Mouse (Mus musculus) heart, adult 2 months (tissue): Measurements from ENCODE around the gene Asic5. TPM values are rescaled to one million over a fixed set of nuclear protein-coding genes. Genes with fewer than 3 reads are reported as not detected.

Experiments used
- DNase-seq, 2 experiments: peaks; one replicate each; pipeline ENCODE4 v3.0.0; 2021
- H3K27ac ChIP-seq: fragments of 200-600 bp; 2 replicates; pipeline ENCODE4 v1.8.1; 2022
- H3K27me3 ChIP-seq: fragments of 200-500 bp; 2 replicates; pipeline ENCODE4 v1.6.1; 2012; ENCODE audit warnings: mild to moderate bottlenecking, low read length, inconsistent platforms, mixed read lengths; ENCODE audit not compliant: control insufficient read depth, insufficient read depth
- H3K36me3 ChIP-seq: fragments of 200-500 bp; 2 replicates; pipeline ENCODE4 v1.6.1; 2012; ENCODE audit warnings: low read length, inconsistent platforms; ENCODE audit not compliant: control insufficient read depth, insufficient read depth
- H3K4me1 ChIP-seq: fragments of 200-500 bp; 2 replicates; pipeline ENCODE4 v1.6.1; 2011; ENCODE audit warnings: low read length; ENCODE audit not compliant: control insufficient read depth, insufficient read depth
- H3K4me3 ChIP-seq: fragments of 200-600 bp; 2 replicates; pipeline ENCODE4 v1.8.1; 2022
- H3K79me2 ChIP-seq: fragments of 200-500 bp; replicated peaks from 2 replicates; pipeline ENCODE4 v1.6.1; 2012; ENCODE audit warnings: mild to moderate bottlenecking, inconsistent platforms, low read length, moderate library complexity, mixed read lengths; ENCODE audit not compliant: control insufficient read depth, insufficient read depth
- H3K9ac ChIP-seq: fragments of 200-500 bp; 2 replicates; pipeline ENCODE4 v1.6.1; 2012; ENCODE audit warnings: low read depth, mild to moderate bottlenecking, control low read depth, inconsistent platforms, low read length, mixed read lengths
- CTCF ChIP-seq: fragments of 200-600 bp; IDR thresholded peaks from 2 replicates; pipeline ENCODE4 v1.8.1; 2022; ENCODE audit warnings: antibody characterized with exemption, mild to moderate bottlenecking, moderate library complexity
- EP300 ChIP-seq: fragments of 200-500 bp; IDR thresholded peaks from 2 replicates; pipeline ENCODE4 v1.6.1; 2011; ENCODE audit warnings: low read depth, low read length, control low read depth; ENCODE audit not compliant: insufficient read depth
- POLR2A ChIP-seq: fragments of 200-500 bp; IDR thresholded peaks from 2 replicates; pipeline ENCODE4 v1.6.1; 2011; ENCODE audit warnings: mild to moderate bottlenecking, low read depth, low read length, control low read depth; ENCODE audit not compliant: insufficient read depth
- WGBS: fragments of 180-500 bp; shearing (Covaris S2); methylation state at CpG from one replicate; pipeline ENCODE4 v1.1.7; 2018; 5-methylcytosine and 5-hydroxymethylcytosine counted together
- intact Hi-C: fragments of 180-260 bp; cut with DNase I; formaldehyde crosslinking; loops from one replicate; pipeline ENCODE4 v1.15.1; 2025
- polyA plus RNA-seq: library from polyadenylated mRNA; depleted of rRNA; stranded (reverse); fragments of >200 nt; gene quantifications from 2 replicates; pipeline ENCODE4 v1.2.3, GENCODE M21; 2012
- total RNA-seq, 2 experiments: library from RNA; stranded (reverse); gene quantifications; 2 replicates each; pipeline ENCODE4 v1.2.3; 2021

Asic5 gene
- total and polyA plus RNA-seq, 3 experiments: not detected

GRCm38 (mm10) chr3:82043676-82044075 lies 61.6 kb downstream of the Asic5 start:
- 82% methylated on average over 6 of the region's 6 CpGs for whole genome bisulfite sequencing
- Histone ChIP-seq H3K4me1 (no peaks in the 10 kb centered on the region; the same call in 1 of the 2 replicates), H3K9ac (no peak overlapping the region), H3K36me3 (no peaks in the 10 kb centered on the region), H3K27me3 (no peaks in the 10 kb centered on the region), H3K4me3 (no peak overlapping the region), H3K27ac (no peak overlapping the region), H3K79me2 (no peaks in the 10 kb centered on the region)
- TF ChIP-seq POLR2A (no peak), EP300 (no peak), CTCF (no peak)
- DNase-seq: no peak
- intact Hi-C loops: no loop called here

DNA sequence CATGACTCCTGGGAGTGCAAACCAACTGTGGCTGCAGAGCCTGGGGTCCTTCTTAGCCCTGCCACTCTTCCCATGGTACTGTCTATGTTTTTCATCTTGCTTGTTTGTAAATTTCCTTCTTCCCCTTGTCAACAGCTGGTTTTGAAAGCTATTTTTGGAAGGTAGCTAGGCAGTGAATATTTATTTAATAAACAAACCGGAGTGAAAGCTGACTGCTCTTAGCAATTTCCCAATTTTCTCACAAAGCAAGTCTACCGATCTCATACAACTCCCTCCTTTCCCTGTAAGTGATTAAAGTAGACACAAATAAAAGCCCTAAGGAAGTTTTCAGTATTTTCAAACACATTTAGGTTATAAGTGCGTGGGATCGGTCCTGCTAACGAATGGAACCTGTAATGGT lies 62.8 kb downstream of the Asic5 start:
- Histone ChIP-seq H3K36me3 (no peaks in the 10 kb centered on the region), H3K27me3 (no peaks in the 10 kb centered on the region), H3K9ac (no peak overlapping the region), H3K79me2 (no peaks in the 10 kb centered on the region), H3K4me3 (no peak overlapping the region), H3K4me1 (no peaks in the 10 kb centered on the region; the same call in 1 of the 2 replicates), H3K27ac (no peak overlapping the region)
- intact Hi-C loops: loop anchor here (5.0 kb wide), 2 partner anchors 307 to 812 kb away; no protein-coding TSS in a partner anchor
- DNase-seq: no peak
- TF ChIP-seq CTCF: no peak
- WGBS: 73% methylated on average over 5 of the region's 5 CpGs

DNA sequence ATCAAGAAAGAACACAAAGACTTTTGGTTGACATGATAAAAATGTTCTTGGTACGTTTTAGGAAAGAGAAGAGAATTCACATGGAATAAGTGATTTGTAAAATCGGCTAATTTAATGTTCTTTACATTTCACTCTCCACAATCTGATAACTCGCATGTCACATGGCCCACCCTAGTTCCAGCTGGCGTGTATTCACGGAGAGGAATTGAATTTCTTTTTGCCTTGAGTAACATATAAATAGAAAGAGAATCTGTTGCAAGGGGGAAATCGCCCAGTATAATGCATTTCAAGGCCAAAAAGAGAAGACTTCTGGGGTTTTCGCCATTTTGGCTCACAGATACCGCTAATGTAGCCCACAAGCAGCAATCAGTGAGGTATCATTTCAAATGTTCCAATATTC lies 64.0 kb downstream of the Asic5 start:
- intact Hi-C loops: loop anchor here (5.0 kb wide), 2 partner anchors 306 to 811 kb away; no protein-coding TSS in a partner anchor
- TF ChIP-seq EP300: no peak
- no peak for TF ChIP-seq POLR2A
- 82% methylated on average over 8 of the region's 8 CpGs for WGBS
- Histone ChIP-seq H3K4me3 (no peak overlapping the region), H3K36me3 (no peaks in the 10 kb centered on the region), H3K27ac (no peak overlapping the region), H3K4me1 (no peaks in the 10 kb centered on the region; the same call in 1 of the 2 replicates), H3K79me2 (no peaks in the 10 kb centered on the region), H3K27me3 (no peaks in the 10 kb centered on the region), H3K9ac (no peak overlapping the region)
- DNase-seq: no peak

- no peaks in the 10 kb centered on the region for H3K36me3 ChIP-seq
- peak; percentile 26 to 49 for DNase-seq
- no peaks in the 10 kb centered on the region for H3K79me2 ChIP-seq
- no peak overlapping the region for H3K9ac ChIP-seq
- no peak overlapping the region for H3K4me3 ChIP-seq
- 32% methylated on average over 8 of the region's 8 CpGs for WGBS
- H3K27me3 ChIP-seq: no peaks in the 10 kb centered on the region
- no peaks in the 10 kb centered on the region; the same call in 1 of the 2 replicates for H3K4me1 ChIP-seq
- intact Hi-C loops: loop anchor here (1.0 to 5.0 kb wide), 3 partner anchors 286 to 810 kb away; no protein-coding TSS in a partner anchor
- 0 out of 2 replicates have a peak, but pooled peaks have one; percentile 53 for TF ChIP-seq EP300
- TF ChIP-seq CTCF: peak; percentile 87
- no peak for TF ChIP-seq POLR2A
- H3K27ac ChIP-seq: no peak overlapping the region
These were observed 65.1 kb downstream of the Asic5 start for GRCm38 (mm10) chr3:82047100-82047753.

DNA sequence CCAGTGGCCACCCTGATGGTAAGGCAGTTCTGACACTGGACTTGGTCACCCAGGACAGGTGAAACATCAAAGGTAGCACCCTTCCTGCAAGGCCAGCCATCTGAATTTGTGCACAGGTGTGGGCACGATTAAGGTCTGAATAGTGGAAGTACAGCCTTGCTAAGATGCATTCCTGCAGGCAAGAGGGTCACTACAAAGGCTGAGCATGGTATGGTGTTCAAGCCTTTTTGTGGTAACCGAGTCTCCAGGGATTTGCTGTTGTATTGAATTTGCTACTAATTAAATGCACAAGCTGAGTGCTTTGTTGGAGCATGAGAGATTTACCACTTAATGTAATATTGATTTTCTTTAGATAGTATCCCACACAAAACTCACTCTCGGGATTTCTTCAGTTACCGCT lies 66.0 kb downstream of the Asic5 start:
- Histone ChIP-seq H3K9ac (no peak overlapping the region), H3K79me2 (no peaks in the 10 kb centered on the region), H3K36me3 (no peaks in the 10 kb centered on the region), H3K4me1 (no peaks in the 10 kb centered on the region; the same call in 1 of the 2 replicates), H3K4me3 (no peak overlapping the region), H3K27ac (no peak overlapping the region; the same call in 1 of the 2 replicates), H3K27me3 (no peaks in the 10 kb centered on the region)
- intact Hi-C loops: loop anchor here (5.0 kb wide), 2 partner anchors 304 to 809 kb away; no protein-coding TSS in a partner anchor
- TF ChIP-seq EP300 (no peak), CTCF (no peak), POLR2A (no peak)
- DNase-seq: no peak
- 79% methylated on average over 4 of the region's 4 CpGs for whole genome bisulfite sequencing

DNA sequence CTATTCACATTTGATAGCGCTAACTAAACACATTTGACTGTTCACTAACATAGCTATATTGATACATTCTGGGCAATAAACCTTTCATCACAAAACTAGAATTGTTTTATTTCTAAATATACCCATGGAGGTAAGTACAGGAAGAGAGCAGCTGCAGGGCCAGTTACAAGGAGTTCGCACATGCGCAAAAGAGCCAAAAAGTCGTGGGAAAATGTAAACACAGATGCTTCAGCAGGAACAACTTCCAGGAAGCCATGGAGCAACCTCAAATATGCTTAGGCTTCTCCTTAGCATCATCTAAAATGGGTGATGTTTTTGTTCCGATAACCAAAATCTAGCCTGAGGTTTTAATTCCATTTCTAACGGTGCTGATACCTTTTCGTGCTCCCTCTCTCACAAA lies 66.6 kb downstream of the Asic5 start:
- intact Hi-C loops: loop anchor here (5.0 kb wide), 2 partner anchors 304 to 809 kb away; no protein-coding TSS in a partner anchor
- Histone ChIP-seq H3K4me3 (no peak overlapping the region), H3K79me2 (no peaks in the 10 kb centered on the region), H3K36me3 (no peaks in the 10 kb centered on the region), H3K27me3 (no peaks in the 10 kb centered on the region), H3K27ac (no peak overlapping the region), H3K4me1 (no peaks in the 10 kb centered on the region; the same call in 1 of the 2 replicates), H3K9ac (no peak overlapping the region)
- DNase-seq: peak in 1 of 2 experiments; percentile 10
- TF ChIP-seq EP300 (no peak), POLR2A (no peak), CTCF (no peak)
- WGBS: 59% methylated on average over 7 of the region's 7 CpGs
